In the genomic region with DNA sequence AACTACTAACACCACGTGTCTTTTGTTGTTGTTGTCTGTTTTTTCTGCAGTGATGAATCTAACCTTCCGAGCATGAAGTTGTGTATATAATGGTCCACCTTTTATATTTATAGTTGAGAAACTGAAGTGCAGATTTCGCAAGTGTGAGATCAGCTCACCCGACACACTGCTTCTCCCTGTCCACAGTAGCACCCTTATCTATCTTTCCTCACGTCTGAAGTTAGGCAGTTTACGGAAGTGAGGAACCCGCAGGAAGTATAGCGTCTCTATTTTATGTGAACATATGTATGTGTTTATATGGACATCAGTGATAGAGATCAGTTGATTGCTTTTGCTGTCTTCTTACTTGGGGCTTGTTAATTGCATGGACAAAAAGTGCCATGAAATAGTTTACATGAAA, we compare ENCODE assay signal across 31 mouse cellular contexts. TPM values are rescaled to one million over a fixed set of nuclear protein-coding genes. Genes with fewer than 3 reads are reported as not detected.
DNase-seq lines count a peak whose midpoint lies in the region; ATAC-seq and TF ChIP-seq lines count a peak whose summit lies in the region.
"Had no signal": no experiment of that assay in that cellular context is flagged by ENCODE, and none has a peak within 500 bp of the region (broad histone marks: within the 10 kb centered on the region; RNA-seq: fewer than 3 reads in every experiment).

No protein-coding gene starts in this region.

- ATAC-seq in heart, embryonic 12.5 days (ENCODE audit: insufficient number of reproducible peaks, low FRiP score) = no peak
- ATAC-seq in heart, postnatal 0 days (ENCODE audit: insufficient read depth, low read depth) = no peak
- 0 out of 2 replicates have a peak, but pooled peaks have one; percentile 25 for ATAC-seq in common myeloid progenitor, adult 5-6 weeks (replicated peaks; ENCODE audit: low read depth, poor library complexity, severe bottlenecking)
- 0 out of 2 replicates have a peak, but pooled peaks have one; percentile 34 for ATAC-seq in liver, embryonic 13.5 days (ENCODE audit: low read depth)
- no peak for ATAC-seq in forebrain, postnatal 0 days
- ATAC-seq: CD4-positive, CD25-positive, alpha-beta regulatory T cell, adult 4 months; intestine, embryonic 16.5 days; midbrain, embryonic 16.5 days had no signal

- peak overlapping the region; percentile 24; the same call in 1 of the 2 replicates for H3K4me2 ChIP-seq in heart, embryonic 12.5 days
- H3K4me2 ChIP-seq in heart, postnatal 0 days (ENCODE audit: low read depth, low read length) = peak overlapping the region; percentile 40; the same call in 1 of the 2 replicates
- no peak overlapping the region for H3K4me2 ChIP-seq in liver, embryonic 13.5 days
- H3K4me2 ChIP-seq in forebrain, postnatal 0 days (ENCODE audit: low read depth) = no peak overlapping the region
- H3K4me2 ChIP-seq: forebrain, embryonic 12.5 days; hindbrain, embryonic 13.5 days; limb, embryonic 13.5 days; liver, embryonic 15.5 days; lung, embryonic 15.5 days; stomach, embryonic 15.5 days had no signal

- TF ChIP-seq CTCF in heart, postnatal 0 days (IDR thresholded peaks at IDR 0.05; ENCODE audit: low read depth) = no peak
- no peak for TF ChIP-seq CTCF in forebrain, postnatal 0 days (IDR thresholded peaks at IDR 0.05; ENCODE audit: low read depth)

- no peaks in the 10 kb centered on the region for H3K36me3 ChIP-seq in heart, embryonic 12.5 days
- no peaks in the 10 kb centered on the region for H3K36me3 ChIP-seq in heart, postnatal 0 days (replicated peaks; ENCODE audit: control insufficient read depth, insufficient read depth, low read length)
- H3K36me3 ChIP-seq in liver, embryonic 13.5 days = no peaks in the 10 kb centered on the region
- no peaks in the 10 kb centered on the region for H3K36me3 ChIP-seq in forebrain, postnatal 0 days (ENCODE audit: insufficient read depth)
- H3K36me3 ChIP-seq: forebrain, embryonic 12.5 days; hindbrain, embryonic 13.5 days; limb, embryonic 13.5 days; liver, embryonic 15.5 days; lung, embryonic 15.5 days; stomach, embryonic 15.5 days had no signal

- H3K27ac ChIP-seq in heart, embryonic 12.5 days (ENCODE audit: poor library complexity, severe bottlenecking) = no peak overlapping the region
- H3K27ac ChIP-seq in heart, postnatal 0 days (ENCODE audit: low read depth) = no peak overlapping the region
- no peak overlapping the region for H3K27ac ChIP-seq in liver, embryonic 13.5 days
- H3K27ac ChIP-seq in forebrain, postnatal 0 days (ENCODE audit: low read depth, low read length) = no peak overlapping the region
- H3K27ac ChIP-seq: forebrain, embryonic 12.5 days; hindbrain, embryonic 13.5 days; kidney, postnatal 0 days; limb, embryonic 13.5 days; liver, embryonic 15.5 days; lung, embryonic 15.5 days; stomach, embryonic 15.5 days had no signal

- H3K9ac ChIP-seq in heart, embryonic 12.5 days = no peak overlapping the region
- H3K9ac ChIP-seq in heart, postnatal 0 days (replicated peaks; ENCODE audit: low read depth, low read length) = no peak overlapping the region
- no peak overlapping the region for H3K9ac ChIP-seq in liver, embryonic 13.5 days
- no peak overlapping the region for H3K9ac ChIP-seq in forebrain, postnatal 0 days
- H3K9ac ChIP-seq: forebrain, embryonic 12.5 days; hindbrain, embryonic 13.5 days; limb, embryonic 13.5 days; liver, embryonic 15.5 days; lung, embryonic 15.5 days; stomach, embryonic 15.5 days had no signal

- 22% methylated on average over 8 of the region's 8 CpGs for WGBS in heart, embryonic 12.5 days
- WGBS in heart, postnatal 0 days = 27% methylated on average over 8 of the region's 8 CpGs
- WGBS in liver, embryonic 13.5 days (ENCODE audit: insufficient replicate concordance) = 34% methylated on average over 8 of the region's 8 CpGs
- 91% methylated on average over 8 of the region's 8 CpGs for WGBS in forebrain, postnatal 0 days

- H3K4me1 ChIP-seq in heart, embryonic 12.5 days (replicated peaks) = peaks cover 17% of the 10 kb centered on the region
- H3K4me1 ChIP-seq in heart, postnatal 0 days (ENCODE audit: control insufficient read depth, insufficient read depth) = 0 out of 2 replicates have a peak, but pooled peaks cover 2% of the 10 kb centered on the region
- H3K4me1 ChIP-seq in liver, embryonic 13.5 days (replicated peaks) = peaks cover 6% of the 10 kb centered on the region; the same call in 1 of the 2 replicates
- no peaks in the 10 kb centered on the region for H3K4me1 ChIP-seq in forebrain, postnatal 0 days (ENCODE audit: insufficient read depth)
- H3K4me1 ChIP-seq: forebrain, embryonic 12.5 days; hindbrain, embryonic 13.5 days; liver, embryonic 15.5 days; stomach, embryonic 15.5 days had no signal

- no peak for DNase-seq in heart, adult 18-20 months
- no peak for DNase-seq in heart, postnatal 0 days (ENCODE audit: low spot score)
- no peak for DNase-seq in heart, adult 8-10 months (ENCODE audit: low spot score)
- no peak for DNase-seq in liver, embryonic 13.5 days
- DNase-seq in forebrain, postnatal 0 days = no peak
- DNase-seq: adrenal gland, postnatal 36 days; cerebellum, adult 18-20 months; cerebellum, postnatal 10 days; gastrocnemius, postnatal 10 days; kidney, adult 8-10 months; kidney, postnatal 4 days; lung, postnatal 4 days; right cerebral cortex, postnatal 25 days had no signal

- TF ChIP-seq EP300 in heart, postnatal 0 days (IDR thresholded peaks at IDR 0.05; ENCODE audit: low read depth) = no peak

- H3K9me3 ChIP-seq in heart, embryonic 12.5 days (replicated peaks) = no peaks in the 10 kb centered on the region
- no peaks in the 10 kb centered on the region for H3K9me3 ChIP-seq in heart, postnatal 0 days (replicated peaks; ENCODE audit: control insufficient read depth, low read length)
- no peaks in the 10 kb centered on the region for H3K9me3 ChIP-seq in liver, embryonic 13.5 days (replicated peaks)
- no peaks in the 10 kb centered on the region for H3K9me3 ChIP-seq in forebrain, postnatal 0 days (ENCODE audit: low read length)
- H3K9me3 ChIP-seq: forebrain, embryonic 12.5 days; hindbrain, embryonic 13.5 days; limb, embryonic 13.5 days; liver, embryonic 15.5 days; lung, embryonic 15.5 days; stomach, embryonic 15.5 days had no signal

- H3K4me3 ChIP-seq in heart, embryonic 12.5 days = no peak overlapping the region
- H3K4me3 ChIP-seq in heart, postnatal 0 days (ENCODE audit: low read depth, low read length) = no peak overlapping the region
- H3K4me3 ChIP-seq in liver, embryonic 13.5 days (replicated peaks) = no peak overlapping the region
- no peak overlapping the region for H3K4me3 ChIP-seq in forebrain, postnatal 0 days (ENCODE audit: low read depth, low read length)
- H3K4me3 ChIP-seq: erythroblast, embryonic 14.5 days; forebrain, embryonic 12.5 days; hindbrain, embryonic 13.5 days; limb, embryonic 13.5 days; liver, embryonic 15.5 days; lung, embryonic 15.5 days; stomach, embryonic 15.5 days had no signal

- 0 out of 2 replicates have a peak, but pooled peaks cover 4% of the 10 kb centered on the region for H3K27me3 ChIP-seq in heart, embryonic 12.5 days (replicated peaks)
- no peaks in the 10 kb centered on the region for H3K27me3 ChIP-seq in heart, postnatal 0 days (ENCODE audit: control insufficient read depth, insufficient read depth, low read length)
- H3K27me3 ChIP-seq in liver, embryonic 13.5 days = no peaks in the 10 kb centered on the region
- no peaks in the 10 kb centered on the region for H3K27me3 ChIP-seq in forebrain, postnatal 0 days (ENCODE audit: insufficient read depth, low read length)
- H3K27me3 ChIP-seq: forebrain, embryonic 12.5 days; hindbrain, embryonic 13.5 days; limb, embryonic 13.5 days; liver, embryonic 15.5 days; lung, embryonic 15.5 days; stomach, embryonic 15.5 days had no signal

RNA-seq across cellular contexts. Expression of gene Etnppl, which starts 22.2 kb away (rescaled TPM):
- polyA plus RNA-seq in heart, embryonic 12.5 days (2016; fragmentation: Nextera tagmentation; extraction: Ambion mirVana) = 0.09 TPM in 1 of 2 replicates, not detected in the other
- not detected for total RNA-seq in heart, adult 18-20 months (2021)
- total RNA-seq in heart, postnatal 0 days (2014; rRNA removed; ENCODE audit: low replicate concordance) = 0.31 TPM in 1 of 2 replicates, not detected in the other
- not detected in 2 replicates for polyA plus RNA-seq in heart, postnatal 0 days (2015; fragmentation: Nextera tagmentation; extraction: Ambion mirVana)
- not detected for total RNA-seq in heart, adult 8-10 months (2022)
- total RNA-seq in common myeloid progenitor, adult 5-6 weeks (2017) = not detected in 2 replicates
- polyA plus RNA-seq in liver, embryonic 13.5 days (2015; fragmentation: Nextera tagmentation; extraction: Ambion mirVana) = not detected in 2 replicates
- not detected in 2 replicates for total RNA-seq in forebrain, postnatal 0 days (2014; rRNA removed)
- polyA plus RNA-seq in forebrain, postnatal 0 days (2015; fragmentation: Nextera tagmentation; extraction: Ambion mirVana) = 0.03 and 0.05 TPM in 2 replicates
- total RNA-seq: gastrocnemius, postnatal 10 days; neutrophil, adult 5-6 weeks had no signal
- polyA plus RNA-seq: brain, embryonic 14.5 days; CD4-positive, CD25-positive, alpha-beta regulatory T cell, adult 4 months; erythroblast, embryonic 14.5 days; forebrain, embryonic 12.5 days; gonadal fat pad, adult 2 months; hindbrain, embryonic 13.5 days; lung, embryonic 15.5 days; midbrain, embryonic 16.5 days; neural tube, embryonic 11.5 days; urinary bladder, adult 2 months had no signal

Comparison
In these comparisons a context has a peak if more than half of its experiments do, and no peak if none do; other contexts are left out.
1. ATAC-seq: peak in common myeloid progenitor, adult 5-6 weeks (single experiment) and liver, embryonic 13.5 days (single experiment); none in heart, embryonic 12.5 days (single experiment), heart, postnatal 0 days (single experiment) and forebrain, postnatal 0 days (single experiment).
2. H3K4me2 ChIP-seq: peak in heart, embryonic 12.5 days (single experiment) and heart, postnatal 0 days (single experiment); none in liver, embryonic 13.5 days (single experiment) and forebrain, postnatal 0 days (single experiment).